Mouse (Mus musculus) ES-E14 (cell line): ENCODE data around the gene Rab1b.

Experiments used
- CHD2 ChIP-seq: IDR thresholded peaks from 2 replicates; pipeline ENCODE4 v1.6.1; 2014; ENCODE audit warnings: mild to moderate bottlenecking, low read depth, low read length, inconsistent platforms
- MAFK ChIP-seq: IDR thresholded peaks from 2 replicates; pipeline ENCODE4 v1.6.1; 2014; ENCODE audit warnings: mild to moderate bottlenecking, low read depth, low read length, inconsistent platforms; ENCODE audit not compliant: insufficient read depth
- ZNF384 ChIP-seq: IDR thresholded peaks from 2 replicates; pipeline ENCODE4 v1.6.1; 2012; ENCODE audit warnings: low read depth, low read length, inconsistent platforms

- no peak for TF ChIP-seq MAFK
- TF ChIP-seq CHD2: no peak
- no peak for TF ChIP-seq ZNF384
These were observed 32.8 kb upstream of the Rab1b start for GRCm38 (mm10) chr19:5139640-5140039.
